Mouse (Mus musculus) ES-E14 (cell line): ENCODE measurements around the gene Cavin4.

Experiments used
- CHD2 ChIP-seq: IDR thresholded peaks from 2 replicates; pipeline ENCODE4 v1.6.1; 2014; ENCODE audit warnings: mild to moderate bottlenecking, low read depth, low read length, inconsistent platforms
- ZNF384 ChIP-seq: IDR thresholded peaks from 2 replicates; pipeline ENCODE4 v1.6.1; 2012; ENCODE audit warnings: low read depth, low read length, inconsistent platforms

DNA sequence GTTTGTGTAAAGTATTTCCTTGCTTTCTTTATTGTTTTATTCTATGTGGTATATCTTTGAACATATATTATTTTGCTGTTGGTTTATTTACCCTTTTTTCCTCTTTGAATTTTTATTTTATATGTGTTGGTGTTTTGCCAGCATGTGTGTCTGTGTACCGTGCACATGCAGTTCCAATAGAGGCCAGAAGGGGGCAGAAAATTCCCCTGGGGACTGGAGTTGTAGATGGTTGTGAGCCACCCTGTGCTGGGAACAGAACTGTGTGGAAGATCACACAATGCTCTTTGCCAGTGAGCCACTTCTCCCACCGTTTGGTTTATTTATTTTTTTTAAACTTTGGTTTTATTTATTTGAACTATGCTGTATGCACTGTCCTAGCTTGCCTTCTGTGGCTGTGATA, 29.3 kb upstream of the Cavin4 start:
- TF ChIP-seq ZNF384 (no peak), CHD2 (no peak)
